Mouse (Mus musculus) midbrain, embryonic 14.5 days (tissue): ENCODE measurements around the gene March6. TPM values are rescaled to one million over a fixed set of nuclear protein-coding genes. Genes with fewer than 3 reads are reported as not detected.

Experiments used
- ATAC-seq: fragments of 200-750 bp; cut with Nextera tagmentation; 2 replicates; pipeline ENCODE4 v1.8.0; 2017; ENCODE audit warnings: moderate number of reproducible peaks, moderate library complexity; ENCODE audit not compliant: low FRiP score, low TSS enrichment
- DNase-seq: peaks from one replicate; pipeline ENCODE4 v3.0.0-alpha.2; 2015
- H3K27ac ChIP-seq: fragments of 300-500 bp; sonication (generic); replicated peaks from 2 replicates; pipeline ENCODE4 v1.5.1; 2014; ENCODE audit warnings: mild to moderate bottlenecking, low read depth, low read length, moderate library complexity
- H3K27me3 ChIP-seq: fragments of 300-500 bp; sonication (generic); 2 replicates; pipeline ENCODE4 v1.6.1; 2014; ENCODE audit warnings: low read length, control low read depth, mixed read lengths; ENCODE audit not compliant: control insufficient read depth, insufficient read depth
- H3K36me3 ChIP-seq: fragments of 300-500 bp; sonication (generic); 2 replicates; pipeline ENCODE4 v1.6.1; 2014; ENCODE audit warnings: low read length, control low read depth; ENCODE audit not compliant: control insufficient read depth, insufficient read depth
- H3K4me1 ChIP-seq: fragments of 300-500 bp; sonication (generic); 2 replicates; pipeline ENCODE4 v1.6.1; 2014; ENCODE audit warnings: mild to moderate bottlenecking, antibody characterized with exemption, low read length, control low read depth; ENCODE audit not compliant: control insufficient read depth, insufficient read depth
- H3K4me2 ChIP-seq: fragments of 300-500 bp; sonication (generic); 2 replicates; pipeline ENCODE4 v1.6.1; 2014; ENCODE audit warnings: mild to moderate bottlenecking, low read length, moderate library complexity
- H3K4me3 ChIP-seq: fragments of 300-500 bp; sonication (generic); replicated peaks from 2 replicates; pipeline ENCODE4 v1.5.1; 2014; ENCODE audit warnings: low read depth, low read length
- H3K9ac ChIP-seq: fragments of 300-500 bp; sonication (generic); replicated peaks from 2 replicates; pipeline ENCODE4 v1.6.1; 2014; ENCODE audit warnings: mild to moderate bottlenecking, low read length, moderate library complexity
- H3K9me3 ChIP-seq: fragments of 300-500 bp; sonication (generic); 2 replicates; pipeline ENCODE4 v1.6.1; 2016; ENCODE audit warnings: low read length, control low read depth, mixed read lengths; ENCODE audit not compliant: control insufficient read depth
- WGBS: fragments of 180-500 bp; shearing (Covaris S2); extraction: QIAGEN DNeasy Blood & Tissue Kit; methylation state at CpG from one replicate; pipeline ENCODE4 v1.1.7; 2014; 5-methylcytosine and 5-hydroxymethylcytosine counted together
- polyA plus RNA-seq: library from polyadenylated mRNA; unstranded; fragments of >200 nt; fragmentation: Nextera tagmentation; extraction: Ambion mirVana; gene quantifications from 2 replicates; pipeline ENCODE4 v1.2.1, GENCODE M21; 2014

Gene March6
- polyA plus RNA-seq, 1 experiment from 2014 or later: 117 TPM

DNA sequence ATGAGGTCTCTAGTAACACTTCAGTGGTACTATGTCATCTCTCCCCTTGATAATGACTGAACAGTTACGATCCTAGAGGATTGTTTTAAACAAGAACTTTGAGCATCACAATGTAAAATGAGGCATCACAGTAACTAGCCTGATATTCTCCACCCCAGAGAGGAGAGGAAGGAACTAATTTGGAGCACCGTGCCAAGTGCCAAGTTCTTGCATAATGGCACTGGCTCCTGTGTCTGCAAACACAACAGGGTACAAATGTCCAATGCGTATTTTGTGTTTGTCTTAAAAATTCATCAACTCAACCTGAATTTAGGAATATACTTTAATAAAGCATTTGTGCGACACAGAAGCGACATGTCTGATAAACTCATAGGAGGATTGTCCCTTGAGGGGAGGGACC is 74.5 kb downstream of the March6 start:
- peaks cover 43% of the 10 kb centered on the region for H3K36me3 ChIP-seq

DNA sequence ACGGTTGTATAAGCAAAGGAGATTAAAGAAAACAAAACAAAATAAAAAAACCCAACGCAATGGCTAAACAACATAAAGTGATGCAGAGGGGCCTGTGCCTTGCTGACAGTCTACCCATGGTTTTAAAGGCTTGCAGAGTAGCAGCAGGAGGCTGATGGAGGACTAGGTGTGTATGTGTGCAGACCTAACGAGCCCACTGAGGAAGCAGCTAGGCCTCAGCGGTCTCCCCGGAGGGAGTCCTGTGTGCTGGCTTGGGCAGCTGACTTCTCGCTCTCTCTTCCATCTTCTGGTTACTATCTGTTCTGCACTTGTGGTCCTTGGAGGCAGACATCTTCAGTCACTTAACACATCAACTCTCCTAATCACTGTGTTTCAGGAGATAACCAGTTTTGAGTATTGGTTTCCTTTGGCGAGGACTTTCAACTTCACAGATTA is 76.0 kb downstream of the March6 start:
- Histone ChIP-seq H3K4me2 (no peak overlapping the region), H3K4me1 (0 out of 2 replicates have a peak, but pooled peaks cover 2% of the 10 kb centered on the region), H3K9me3 (no peaks in the 10 kb centered on the region), H3K27me3 (no peaks in the 10 kb centered on the region), H3K36me3 (peaks cover 28% of the 10 kb centered on the region), H3K9ac (no peak overlapping the region), H3K27ac (no peak overlapping the region), H3K4me3 (no peak overlapping the region)
- ATAC-seq (no peak), DNase-seq (no peak)
- 80% methylated on average over 7 of the region's 7 CpGs for WGBS

More for the DNA sequence above, 74.5 kb downstream of the March6 start:
- DNase-seq (no peak), ATAC-seq (no peak)
- Histone ChIP-seq H3K4me2 (no peak overlapping the region), H3K4me1 (0 out of 2 replicates have a peak, but pooled peaks cover 2% of the 10 kb centered on the region), H3K4me3 (no peak overlapping the region), H3K27ac (no peak overlapping the region), H3K9me3 (no peaks in the 10 kb centered on the region), H3K9ac (no peak overlapping the region), H3K27me3 (no peaks in the 10 kb centered on the region)
- 92% methylated on average over 5 of the region's 5 CpGs for WGBS

- H3K36me3 ChIP-seq: peaks cover 22% of the 10 kb centered on the region
- H3K4me2 ChIP-seq: peak overlapping the region; percentile 75
- H3K9ac ChIP-seq: peak overlapping the region; percentile 72
- H3K9me3 ChIP-seq: no peaks in the 10 kb centered on the region
- H3K27me3 ChIP-seq: no peaks in the 10 kb centered on the region
- H3K4me1 ChIP-seq: 0 out of 2 replicates have a peak, but pooled peaks cover 2% of the 10 kb centered on the region
- peak overlapping the region; percentile 78 for H3K27ac ChIP-seq
- 52% methylated on average over 10 of the region's 10 CpGs for WGBS
- H3K4me3 ChIP-seq: peak overlapping the region; percentile 62
- DNase-seq (no peak), ATAC-seq (no peak)
Measured at GRCm38 (mm10) chr15:31454096-31454860, 76.6 kb downstream of the March6 start.

DNA sequence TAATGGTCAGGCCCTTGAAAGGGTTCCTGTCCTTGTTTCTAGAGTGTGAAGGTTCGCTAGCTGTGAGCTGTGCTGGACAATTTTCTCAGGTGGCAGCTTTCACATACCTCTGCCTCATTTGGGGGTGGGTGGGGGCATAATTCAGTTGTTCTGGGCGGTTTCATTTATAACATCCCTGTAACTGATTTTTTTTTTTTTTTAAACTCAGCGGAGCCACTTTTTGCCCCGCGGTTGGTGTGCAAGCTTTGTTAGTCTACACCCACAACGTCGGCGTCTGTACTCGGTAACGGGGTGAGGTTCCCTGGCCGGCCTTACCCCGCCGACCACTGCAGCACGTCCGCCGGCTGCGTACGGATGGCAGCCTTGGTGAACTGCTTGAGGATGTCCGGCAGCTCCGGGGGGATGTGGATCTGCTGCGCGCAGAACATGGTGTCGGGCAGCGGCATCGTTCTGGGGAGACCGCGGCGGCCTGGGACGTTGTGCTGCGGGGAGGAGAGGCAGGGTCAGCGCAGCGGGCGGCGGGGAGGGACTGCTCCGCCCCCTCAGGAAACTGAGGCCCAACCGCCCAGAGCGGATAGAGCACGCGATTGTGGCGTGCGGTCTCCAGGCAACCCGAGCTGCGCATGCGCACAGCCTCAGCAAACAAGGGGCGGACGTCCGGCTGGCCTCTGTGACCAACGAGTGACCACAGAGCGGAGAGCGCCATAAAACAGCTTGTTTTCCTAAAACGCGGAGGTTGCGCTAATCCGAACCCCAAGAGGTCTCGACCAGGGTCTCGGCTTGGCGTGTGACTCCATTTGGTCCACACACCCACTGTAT is 77.5 kb downstream of the March6 start, which contains the start of gene Ropn1l:
Ropn1l (minus strand) TSS at position 640 of the 819 bp plus-strand sequence.
- peak; percentile 91 for ATAC-seq

GRCm38 (mm10) chr15:31452336-31453097 is 78.3 kb downstream of the March6 start:
- H3K4me1 ChIP-seq: 0 out of 2 replicates have a peak, but pooled peaks cover 2% of the 10 kb centered on the region
- 53% methylated on average over 18 of the region's 18 CpGs for WGBS
- peaks cover 6% of the 10 kb centered on the region for H3K36me3 ChIP-seq
- H3K4me2 ChIP-seq: peak overlapping the region; percentile 75
- no peak overlapping the region for H3K27ac ChIP-seq
- no peaks in the 10 kb centered on the region for H3K27me3 ChIP-seq
- H3K4me3 ChIP-seq: peak overlapping the region; percentile 62
- peak overlapping the region; percentile 72; the same call in 1 of the 2 replicates for H3K9ac ChIP-seq
- no peaks in the 10 kb centered on the region for H3K9me3 ChIP-seq
- DNase-seq: peak; percentile 23
- no peak for ATAC-seq

More for the DNA sequence above, 77.5 kb downstream of the March6 start, which contains the start of gene Ropn1l:
- peak within 1 kb of the TSS; percentile 75 for H3K4me2 ChIP-seq
- peak within 1 kb of the TSS; percentile 78 for H3K27ac ChIP-seq
- H3K4me1 ChIP-seq: 0 out of 2 replicates have a peak, but pooled peaks cover 2% of the 10 kb centered on the region
- WGBS: under 1% methylated on average over 56 of the region's 57 CpGs
- peak; percentile 95 for DNase-seq
- H3K36me3 ChIP-seq: peaks cover 14% of the 10 kb centered on the region
- H3K9me3 ChIP-seq: no peaks in the 10 kb centered on the region
- peak within 1 kb of the TSS; percentile 62 for H3K4me3 ChIP-seq
- no peaks in the 10 kb centered on the region for H3K27me3 ChIP-seq
- peak within 1 kb of the TSS; percentile 72 for H3K9ac ChIP-seq

DNA sequence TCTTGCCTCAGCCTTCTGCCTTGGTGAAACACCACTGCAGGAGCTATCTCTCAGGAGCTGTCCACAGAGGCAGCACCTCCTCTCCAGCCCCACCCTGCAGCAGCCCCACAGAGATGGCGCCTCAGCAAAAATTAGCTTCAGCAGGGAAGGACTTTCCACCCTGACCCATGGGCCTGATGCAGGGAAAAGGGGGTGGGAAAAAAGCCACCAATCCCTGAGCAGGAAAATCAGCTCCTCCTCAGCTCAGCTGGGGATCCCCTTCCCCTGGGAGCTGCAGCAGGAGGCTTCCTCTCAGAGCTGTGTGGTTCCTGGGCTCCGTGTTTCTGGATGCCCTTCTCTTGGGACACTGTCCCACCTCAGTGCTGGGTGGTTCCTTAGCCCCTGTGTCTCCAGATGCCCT is 81.1 kb downstream of the March6 start:
- H3K9ac ChIP-seq: no peak overlapping the region
- H3K27ac ChIP-seq: no peak overlapping the region
- no peaks in the 10 kb centered on the region for H3K36me3 ChIP-seq
- H3K4me3 ChIP-seq: no peak overlapping the region
- WGBS: 25% methylated on average over 2 of the region's 2 CpGs
- H3K27me3 ChIP-seq: no peaks in the 10 kb centered on the region
- no peak for DNase-seq
- no peak overlapping the region for H3K4me2 ChIP-seq
- 0 out of 2 replicates have a peak, but pooled peaks cover 2% of the 10 kb centered on the region for H3K4me1 ChIP-seq
- ATAC-seq: no peak
- H3K9me3 ChIP-seq: no peaks in the 10 kb centered on the region

GRCm38 (mm10) chr15:31447121-31447520 is 83.7 kb downstream of the March6 start:
- Histone ChIP-seq H3K4me1 (no peaks in the 10 kb centered on the region), H3K36me3 (no peaks in the 10 kb centered on the region), H3K9ac (no peak overlapping the region), H3K9me3 (no peaks in the 10 kb centered on the region), H3K4me2 (no peak overlapping the region; the same call in 1 of the 2 replicates), H3K27me3 (no peaks in the 10 kb centered on the region), H3K27ac (no peak overlapping the region), H3K4me3 (no peak overlapping the region)
- DNase-seq: peak; percentile 87
- ATAC-seq: peak; percentile 42; the same call in 1 of the 2 replicates
- 50% methylated on average over 7 of the region's 7 CpGs for WGBS

GRCm38 (mm10) chr15:31442698-31443097 is 88.2 kb downstream of the March6 start:
- Histone ChIP-seq H3K27ac (no peak overlapping the region), H3K27me3 (no peaks in the 10 kb centered on the region), H3K36me3 (no peaks in the 10 kb centered on the region), H3K4me3 (no peak overlapping the region), H3K9ac (no peak overlapping the region), H3K4me1 (no peaks in the 10 kb centered on the region), H3K4me2 (no peak overlapping the region), H3K9me3 (no peaks in the 10 kb centered on the region)
- no peak for DNase-seq
- WGBS: 88% methylated on average over 4 of the region's 4 CpGs
- no peak for ATAC-seq
